Mouse (Mus musculus) layer of hippocampus, adult 11-12 months (tissue): ENCODE data around the gene Cdk14.

Experiments used
- DNase-seq: peaks from one replicate; pipeline ENCODE4 v3.0.0; 2022; ENCODE audit warnings: low spot score

The Cdk14 gene

GRCm38 (mm10) chr5:5056102-5056883 lies 363.8 kb downstream of the Cdk14 start:
- DNase-seq = no peak

- no peak for DNase-seq
These were observed 364.6 kb downstream of the Cdk14 start for GRCm38 (mm10) chr5:5055494-5055893.

- no peak for DNase-seq
These were observed 365.8 kb downstream of the Cdk14 start for GRCm38 (mm10) chr5:5054270-5054669.

GRCm38 (mm10) chr5:5044326-5044725 lies 375.8 kb downstream of the Cdk14 start:
- DNase-seq = no peak

GRCm38 (mm10) chr5:5042735-5043134 lies 377.4 kb downstream of the Cdk14 start:
- no peak for DNase-seq

- DNase-seq = no peak
These were observed 378.6 kb downstream of the Cdk14 start for GRCm38 (mm10) chr5:5041480-5041879.

- no peak for DNase-seq
These were observed 380.3 kb downstream of the Cdk14 start for GRCm38 (mm10) chr5:5039700-5040284.

- no peak for DNase-seq
These were observed 386.7 kb downstream of the Cdk14 start for GRCm38 (mm10) chr5:5033445-5033844.

- no peak for DNase-seq
These were observed 387.3 kb downstream of the Cdk14 start for GRCm38 (mm10) chr5:5032847-5033246.

- no peak for DNase-seq
These were observed 387.7 kb downstream of the Cdk14 start for GRCm38 (mm10) chr5:5032446-5032845.

- no peak for DNase-seq
These were observed 389.7 kb downstream of the Cdk14 start for GRCm38 (mm10) chr5:5030431-5030830.

- no peak for DNase-seq
These were observed 401.2 kb downstream of the Cdk14 start for GRCm38 (mm10) chr5:5018959-5019358.

GRCm38 (mm10) chr5:5018242-5018641 lies 401.9 kb downstream of the Cdk14 start:
- DNase-seq = no peak

- no peak for DNase-seq
These were observed 406.3 kb downstream of the Cdk14 start for GRCm38 (mm10) chr5:5013783-5014182.

- no peak for DNase-seq
These were observed 407.4 kb downstream of the Cdk14 start for GRCm38 (mm10) chr5:5012521-5013346.

GRCm38 (mm10) chr5:5008153-5008745 lies 411.9 kb downstream of the Cdk14 start:
- DNase-seq = no peak

GRCm38 (mm10) chr5:5007489-5008152 lies 412.5 kb downstream of the Cdk14 start:
- DNase-seq = no peak

GRCm38 (mm10) chr5:5005633-5006032 lies 414.5 kb downstream of the Cdk14 start:
- no peak for DNase-seq

GRCm38 (mm10) chr5:5004740-5005139 lies 415.4 kb downstream of the Cdk14 start:
- no peak for DNase-seq

GRCm38 (mm10) chr5:4993192-4993601 lies 426.9 kb downstream of the Cdk14 start:
- peak; percentile 88 for DNase-seq

- DNase-seq = peak; percentile 50
These were observed 429.1 kb downstream of the Cdk14 start for GRCm38 (mm10) chr5:4991023-4991422.

- no peak for DNase-seq
These were observed 429.9 kb downstream of the Cdk14 start for GRCm38 (mm10) chr5:4990237-4990636.
